Mouse (Mus musculus) activated CD4-positive, CD25-positive, alpha-beta regulatory T cell, adult 9 weeks (primary cell): ENCODE measurements around the gene Mfsd13b. TPM values are rescaled to one million over a fixed set of nuclear protein-coding genes. Genes with fewer than 3 reads are reported as not detected.

ENCODE experiments used
- polyA plus RNA-seq: library from polyadenylated mRNA; unstranded; fragments of 100-300 nt; shearing (Covaris generic); gene quantifications from one replicate; pipeline ENCODE4 v1.2.1, GENCODE M21; 2017

Mfsd13b gene
- polyA plus RNA-seq = 0.21 TPM

GRCm38 (mm10) chr7:120982200-120982841 is at the start of gene Mfsd13b, which contains the start of gene Cdr2:
Gene Mfsd13b, plus strand, starts transcription at chr7:120982509.
Gene Cdr2, minus strand, starts transcription at chr7:120982312.

DNA sequence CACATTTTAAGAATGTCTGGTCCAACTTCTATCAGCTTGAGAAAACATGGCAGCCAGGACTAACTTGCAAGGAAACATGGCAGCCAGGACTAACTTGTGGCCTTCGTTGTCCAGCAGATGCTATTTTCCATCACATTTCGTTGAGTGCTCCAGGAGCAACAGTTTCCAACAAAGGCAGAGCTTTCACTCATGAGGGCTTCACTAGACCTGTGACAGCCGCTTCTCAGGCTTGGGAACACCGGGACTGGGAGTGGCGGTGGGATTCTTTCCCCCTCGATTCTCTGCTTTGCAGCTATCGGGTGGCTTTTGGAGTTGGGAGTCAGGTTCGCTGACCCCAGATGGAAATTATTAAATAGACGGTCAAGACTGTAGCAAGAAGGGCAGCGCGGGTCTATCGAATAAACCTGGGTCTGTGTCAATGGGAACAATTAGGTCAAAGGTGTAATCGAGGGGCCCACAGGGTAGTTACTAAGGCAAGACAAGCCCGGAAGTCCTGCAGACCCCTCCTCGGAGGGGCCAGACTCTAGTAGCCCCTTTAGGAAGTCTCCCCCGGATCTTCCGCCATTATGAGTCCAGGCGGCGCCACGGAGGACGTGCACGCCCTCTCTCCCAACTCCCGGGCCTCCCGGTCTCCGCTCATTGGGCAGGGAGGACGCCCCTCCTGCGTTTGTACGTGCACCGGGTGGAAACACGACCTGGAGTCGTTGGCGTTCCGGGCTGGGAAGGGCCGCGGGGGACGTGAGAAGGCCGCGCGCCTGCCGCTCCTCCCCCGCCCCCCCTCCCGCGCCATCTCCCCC is 51.7 kb downstream of the Mfsd13b start, which contains the start of gene Mettl9:
Gene Mettl9, plus strand, starts transcription at position 590 of the 797 bp plus-strand sequence.

Other genes with a start within 250 kb of the Mfsd13b start
- not detected for gene Vwa3a, start 243.2 kb upstream of the Mfsd13b start, polyA plus RNA-seq
- gene Gm5737, start 170.1 kb upstream of the Mfsd13b start, polyA plus RNA-seq = not detected
- 13.0 TPM for gene Eef2k, start 139.7 kb upstream of the Mfsd13b start, polyA plus RNA-seq
- 34.5 TPM for gene Polr3e, start 64.8 kb upstream of the Mfsd13b start, polyA plus RNA-seq
- gene Cdr2, start 197 bp upstream of the Mfsd13b start, polyA plus RNA-seq = 0.59 TPM
- gene Mettl9, start 51.9 kb downstream of the Mfsd13b start, polyA plus RNA-seq = 6.6 TPM
- gene Igsf6, start 92.1 kb downstream of the Mfsd13b start, polyA plus RNA-seq = 0.50 TPM
- not detected for gene Otoa, start 99.1 kb downstream of the Mfsd13b start, polyA plus RNA-seq